Mouse (Mus musculus): ENCODE results near the gene Sox6.

The Sox6 gene

DNA sequence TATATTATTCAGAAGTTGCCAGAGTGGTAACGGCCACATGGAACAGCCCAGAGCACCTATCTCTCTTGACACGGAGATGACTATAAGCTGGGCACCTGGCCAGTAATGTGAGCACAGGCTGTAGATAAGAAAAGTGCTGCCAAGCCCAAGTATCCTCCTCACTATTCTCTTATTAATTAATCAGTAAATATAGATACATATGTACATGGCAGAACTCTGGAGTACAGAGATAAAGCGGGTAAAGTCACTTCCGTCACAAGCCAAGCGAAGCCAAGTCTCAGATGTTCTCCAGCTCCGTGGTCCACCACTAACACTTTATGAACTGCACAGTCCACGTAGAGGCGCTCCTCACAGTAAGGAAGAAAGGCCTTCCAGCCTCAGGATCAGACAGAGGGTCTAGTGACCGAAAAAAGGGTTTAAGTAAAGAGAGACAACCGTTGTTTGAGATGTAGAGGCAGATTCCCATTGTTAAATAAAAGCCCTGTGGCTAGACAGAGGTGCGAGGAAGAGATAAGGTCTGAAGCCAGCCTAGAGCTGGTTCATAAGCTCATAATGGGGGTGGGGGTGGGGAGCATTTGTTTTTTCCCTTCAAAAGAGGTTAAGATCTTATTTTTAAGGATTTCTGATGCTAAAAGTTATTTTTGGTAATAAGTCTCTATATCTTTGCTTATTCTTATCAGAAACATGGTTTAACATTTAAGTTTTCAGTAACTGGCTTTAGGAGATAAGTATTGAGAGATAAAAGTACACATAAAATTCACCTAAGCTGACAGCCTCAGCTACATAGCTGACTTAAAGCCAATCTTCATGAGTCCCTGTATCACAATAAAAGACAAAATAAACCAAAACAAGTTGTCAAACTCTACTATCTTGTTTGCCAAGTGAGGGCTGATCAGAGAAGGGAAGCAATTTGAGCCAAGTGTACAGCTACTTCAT, 207.4 kb downstream of the Sox6 start:
- peak; percentile 38 for DNase-seq (ENCODE audit: low read depth)

DNA sequence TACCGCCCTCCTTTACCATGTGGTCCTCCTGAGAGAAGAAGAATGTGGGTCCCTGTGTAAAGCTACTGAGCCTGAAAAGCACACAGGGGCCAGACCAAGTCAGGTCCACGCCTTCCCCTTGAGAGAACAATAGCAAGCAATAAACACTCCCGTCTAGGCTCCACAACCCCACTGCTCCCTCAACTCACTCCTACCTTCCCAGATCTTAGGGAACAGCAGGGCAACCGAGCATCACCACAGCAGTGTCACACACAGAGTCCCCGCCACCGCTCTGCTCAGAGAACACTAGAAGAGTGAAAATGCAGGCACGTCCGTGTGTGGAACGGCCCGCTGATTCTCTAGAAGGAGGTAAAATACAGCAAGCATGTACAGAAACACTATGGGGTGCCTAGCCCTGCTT, 208.2 kb downstream of the Sox6 start:
- DNase-seq (ENCODE audit: low read depth), result no peak

DNA sequence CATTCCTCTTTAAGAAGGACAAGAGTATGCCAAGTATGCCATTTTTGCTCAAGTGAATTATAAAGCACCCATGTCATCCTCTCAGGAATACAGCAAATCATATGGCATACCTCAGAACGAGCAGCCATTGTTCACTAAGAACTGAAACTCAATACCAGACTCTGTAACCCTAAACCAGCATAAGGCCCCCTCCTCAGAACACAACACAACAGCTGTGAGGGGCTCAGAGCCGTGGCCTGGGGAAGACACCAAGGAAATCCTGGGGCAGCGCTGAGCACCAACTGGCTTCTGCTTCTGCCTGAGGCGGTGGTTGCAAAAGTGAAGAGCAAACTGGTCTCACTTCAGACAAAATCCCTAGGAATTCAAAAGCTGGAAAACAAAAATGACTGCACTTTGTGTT, 208.8 kb downstream of the Sox6 start:
- no peak for DNase-seq (ENCODE audit: low read depth)

DNA sequence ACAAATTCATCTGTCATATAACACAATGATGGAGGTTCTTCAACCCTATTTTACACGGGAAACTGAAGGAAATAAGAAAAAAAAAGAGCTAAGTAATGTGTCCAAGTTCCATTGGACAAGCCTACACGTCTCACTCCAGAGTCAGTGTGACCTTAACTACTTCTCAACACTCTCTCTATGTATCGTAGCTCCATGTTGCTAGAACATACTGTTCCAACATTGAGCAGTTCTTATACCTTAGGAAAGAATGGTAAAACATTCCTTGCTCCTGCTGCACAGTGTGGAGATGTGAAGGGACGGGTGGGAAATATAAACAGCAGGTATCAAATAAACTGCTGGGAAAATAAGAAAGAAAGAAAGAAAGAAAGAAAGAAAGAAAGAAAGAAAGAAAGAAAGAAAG, 209.3 kb downstream of the Sox6 start:
- no peak for DNase-seq (ENCODE audit: low read depth)

DNA sequence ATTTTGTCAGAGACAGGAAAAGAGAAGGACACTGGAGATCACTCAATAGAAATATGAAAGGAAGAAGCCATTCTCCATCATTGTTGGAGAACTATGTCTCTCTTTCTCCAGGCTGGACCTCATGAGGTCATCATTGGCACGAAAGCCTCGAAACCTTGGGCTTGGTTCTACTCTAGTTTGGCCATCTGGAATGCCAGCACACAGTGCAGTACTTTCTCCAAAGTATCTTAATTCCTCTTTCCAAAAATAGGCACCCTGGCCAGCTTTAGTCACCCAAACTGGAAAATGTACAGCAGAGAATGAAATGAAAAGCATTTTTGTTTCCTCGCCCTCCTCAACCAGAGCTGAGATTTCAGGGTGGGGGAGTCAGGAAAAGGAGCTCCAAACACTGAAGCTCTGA, 213.3 kb downstream of the Sox6 start:
- no peak for DNase-seq (ENCODE audit: low read depth)

DNA sequence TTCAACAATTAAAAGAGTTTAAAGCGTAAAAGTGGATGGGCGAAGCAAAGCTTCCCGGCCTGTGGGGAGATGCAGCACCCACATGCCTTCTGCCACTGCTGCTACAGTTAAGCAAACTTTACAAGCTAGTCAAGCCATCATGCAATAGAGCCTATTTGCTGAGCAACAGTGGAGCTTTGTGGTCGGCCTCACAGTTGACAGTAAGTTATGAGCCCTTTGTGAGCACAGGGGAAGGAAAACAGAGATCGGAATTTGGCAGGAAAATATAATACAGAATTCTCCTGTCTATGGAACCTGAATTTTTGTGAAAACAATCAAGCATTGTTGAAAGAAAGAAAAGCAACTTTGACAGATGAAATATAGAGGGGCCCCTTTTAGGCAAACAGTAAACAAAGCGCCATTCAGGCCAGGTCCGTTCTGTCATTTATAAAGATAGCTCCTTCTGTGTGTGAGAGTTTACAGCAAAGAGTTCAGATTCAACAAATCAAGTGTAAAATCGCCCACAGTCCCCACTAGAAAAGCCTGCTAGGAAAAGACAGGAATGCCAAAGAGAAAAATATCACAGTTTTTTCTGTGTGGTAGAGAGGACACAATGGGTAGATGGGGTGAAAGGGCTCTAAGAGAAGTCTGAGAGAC, 213.9 kb downstream of the Sox6 start:
- DNase-seq (ENCODE audit: low read depth), result no peak

DNA sequence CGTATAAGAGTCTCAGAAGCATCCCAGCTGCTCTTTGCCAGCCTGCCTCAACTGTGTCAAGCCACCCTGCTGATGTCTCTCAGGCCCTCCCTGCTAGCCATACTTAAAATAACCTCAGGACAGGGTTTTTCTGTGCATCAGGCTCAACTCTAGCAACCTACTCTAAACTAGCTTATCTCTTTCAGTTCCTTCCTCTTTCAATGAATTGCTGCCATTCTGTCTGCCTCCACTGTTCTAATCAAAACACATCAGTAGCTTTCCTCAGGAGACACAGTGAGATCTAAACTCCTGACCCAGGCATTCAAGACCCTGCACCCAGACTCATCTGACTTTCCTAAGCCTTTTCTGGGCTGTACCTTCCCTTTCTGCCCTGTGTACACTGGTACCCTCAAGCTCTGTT, 219.5 kb downstream of the Sox6 start:
- no peak for DNase-seq (ENCODE audit: low read depth)

DNA sequence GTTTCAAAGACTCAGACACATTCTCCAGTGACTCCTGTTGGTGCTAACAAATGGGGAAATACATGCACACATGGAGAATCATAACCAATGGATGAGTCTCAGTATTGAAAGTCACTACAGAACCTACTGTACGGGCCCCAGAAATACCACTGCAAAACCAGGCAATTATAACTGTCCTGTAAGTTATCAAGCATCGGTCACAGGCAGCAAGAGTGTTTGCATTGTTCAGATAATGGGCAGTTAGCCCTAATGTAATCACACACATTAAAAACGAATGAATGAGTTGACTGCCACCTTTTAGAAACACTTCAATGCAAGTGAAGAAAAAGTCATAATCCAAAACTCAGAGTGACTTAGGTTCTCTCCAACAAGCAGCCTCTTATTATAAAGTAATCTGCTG, 235.3 kb downstream of the Sox6 start:
- no peak for DNase-seq (ENCODE audit: low read depth)

DNA sequence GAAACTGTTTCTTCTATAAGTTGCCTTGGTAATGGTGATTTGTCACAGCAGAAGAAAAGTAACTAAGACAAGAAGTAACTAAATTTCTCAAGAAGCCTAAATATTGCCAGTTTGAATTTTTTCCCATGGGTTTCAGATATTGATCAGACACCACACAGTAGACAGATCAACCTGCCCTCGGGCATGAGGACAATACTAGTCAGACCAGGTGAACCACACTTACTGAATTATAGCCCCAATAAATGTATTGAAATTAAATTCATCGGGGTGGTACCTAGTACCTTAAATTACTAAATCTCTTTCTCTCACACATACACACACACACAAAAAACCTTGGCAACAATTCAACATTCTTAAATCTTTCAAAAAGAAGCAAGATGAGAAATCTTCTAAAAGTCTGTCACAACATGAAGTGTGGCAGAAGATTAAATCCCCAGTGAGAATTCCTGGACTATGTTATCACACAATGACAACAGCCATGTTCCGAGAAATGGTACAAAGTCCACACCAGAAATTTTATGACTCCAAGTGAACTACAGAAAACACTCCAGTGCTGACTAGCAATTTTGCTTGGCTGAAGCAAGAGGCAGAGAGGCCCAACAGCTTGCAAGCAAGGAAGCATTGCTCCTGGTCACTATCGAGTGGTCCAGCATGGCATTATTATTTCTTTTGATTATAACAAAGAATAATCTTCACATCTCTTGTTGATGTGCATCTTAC, 244.3 kb downstream of the Sox6 start:
- no peak for DNase-seq (ENCODE audit: low read depth)

DNA sequence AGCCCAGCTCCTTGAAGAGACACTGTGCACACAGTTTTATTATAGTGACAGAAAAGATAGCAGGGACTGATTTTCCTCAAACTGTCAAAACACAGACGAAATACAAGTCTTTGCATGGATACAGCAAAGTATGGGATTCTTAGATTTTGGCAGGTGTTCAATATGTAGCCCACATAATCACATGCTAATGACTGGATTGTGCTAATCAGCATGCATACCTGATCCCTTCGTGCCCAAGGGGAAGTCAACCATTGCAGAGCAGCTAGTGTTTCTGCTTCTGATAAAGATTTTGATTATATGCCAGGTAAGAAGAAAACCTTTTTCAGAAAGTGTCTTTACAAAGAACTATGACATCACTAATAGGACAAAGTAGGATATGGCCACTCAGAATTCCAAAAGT, 245.8 kb downstream of the Sox6 start:
- no peak for DNase-seq (ENCODE audit: low read depth)

DNA sequence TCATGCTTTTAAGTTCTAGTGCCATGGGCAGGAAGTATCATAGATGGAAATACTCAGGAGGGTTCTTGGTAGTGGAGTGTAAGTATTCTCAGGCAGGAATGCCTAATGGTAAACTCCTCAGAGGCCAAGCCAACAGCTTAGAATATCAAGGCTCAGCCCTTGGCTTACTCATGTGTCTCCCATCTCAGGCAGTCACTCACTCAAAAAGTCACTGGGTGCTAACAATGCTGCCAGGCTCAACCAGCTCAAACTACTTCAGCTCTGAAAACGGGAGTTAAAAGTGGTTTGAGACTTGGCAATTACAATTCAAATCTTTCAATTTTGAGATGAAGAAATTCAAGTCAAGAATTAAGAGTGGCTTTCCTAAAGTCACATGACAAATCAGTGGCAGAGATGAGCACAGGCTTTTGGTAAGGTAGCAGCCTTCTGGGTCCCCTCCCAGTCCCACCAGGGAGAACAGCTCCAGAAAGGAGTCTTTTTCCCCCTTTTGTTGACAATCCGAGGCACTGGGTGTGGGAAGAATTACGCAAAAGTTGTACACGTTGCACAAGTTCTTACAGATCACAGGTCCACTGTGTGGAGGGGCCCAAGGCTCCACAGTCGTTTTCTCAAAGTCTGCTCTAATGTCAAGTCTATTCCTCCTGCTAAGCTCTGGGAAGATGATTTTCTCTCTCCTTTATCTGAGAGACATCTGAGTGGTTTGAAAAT, 249.3 kb downstream of the Sox6 start:
- no peak for DNase-seq (ENCODE audit: low read depth)

DNA sequence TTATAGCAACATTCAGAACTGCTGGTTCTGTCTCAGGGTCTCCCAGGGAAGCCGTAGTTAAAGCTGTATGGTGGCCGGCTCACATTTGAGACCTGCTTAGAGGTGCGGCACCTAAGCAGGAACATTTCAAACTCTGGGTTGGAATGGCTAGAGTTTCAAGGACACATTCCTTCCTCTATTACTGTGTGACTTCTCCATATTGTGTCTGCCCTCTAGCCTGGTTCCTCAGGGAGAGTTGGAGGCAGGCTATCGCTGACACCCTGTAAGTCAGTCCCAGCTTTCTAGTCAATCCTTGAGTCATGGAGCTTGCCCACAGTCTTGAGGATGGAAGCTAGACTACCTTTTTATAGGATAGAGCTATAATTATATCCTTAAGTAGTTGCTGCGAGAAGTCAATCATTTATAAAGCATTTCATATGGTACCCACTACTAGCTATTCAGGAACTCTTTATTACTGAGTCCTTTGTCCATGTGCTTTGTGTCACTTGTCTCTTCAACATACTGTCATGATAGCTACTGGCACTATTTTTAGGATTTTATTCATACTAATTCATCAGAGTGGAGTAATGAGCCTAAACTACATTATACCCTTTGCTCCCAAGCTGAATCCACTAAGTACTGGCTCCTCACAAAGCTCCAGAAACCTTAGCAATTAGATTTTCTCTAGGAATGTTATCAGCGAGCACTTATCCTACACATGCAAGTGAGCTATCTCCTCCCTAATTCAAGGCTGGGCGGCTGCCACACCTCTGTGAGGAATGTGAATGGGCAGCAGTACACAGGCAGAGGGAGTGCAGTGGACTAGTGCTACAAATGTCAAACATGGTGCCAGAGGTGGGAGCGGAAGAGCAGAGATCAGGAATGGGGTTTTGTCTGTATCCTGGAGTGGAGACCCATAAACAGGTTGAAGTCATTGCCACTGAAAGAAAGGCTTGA, 254.3 kb downstream of the Sox6 start:
- DNase-seq (ENCODE audit: low read depth), result no peak

DNA sequence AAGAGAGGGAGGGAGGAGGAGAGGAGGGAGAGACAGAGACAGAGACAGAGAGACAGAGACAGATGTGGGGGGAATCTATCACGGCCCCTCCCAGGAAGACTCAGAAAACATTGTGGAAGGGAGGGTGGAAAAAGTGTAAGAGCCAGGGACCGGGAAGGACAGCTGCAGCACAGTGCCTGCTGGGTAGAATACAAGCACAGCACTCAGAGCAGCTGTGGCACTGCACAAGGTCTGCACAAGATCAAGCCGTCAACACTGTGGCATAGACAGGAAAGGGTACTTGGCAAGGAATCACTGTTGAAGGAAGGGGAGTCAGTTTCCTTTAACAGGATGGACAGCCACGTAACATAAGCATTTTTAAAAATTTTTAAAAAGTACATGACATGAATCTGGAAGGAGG, 258.4 kb downstream of the Sox6 start:
- no peak for DNase-seq (ENCODE audit: low read depth)

DNA sequence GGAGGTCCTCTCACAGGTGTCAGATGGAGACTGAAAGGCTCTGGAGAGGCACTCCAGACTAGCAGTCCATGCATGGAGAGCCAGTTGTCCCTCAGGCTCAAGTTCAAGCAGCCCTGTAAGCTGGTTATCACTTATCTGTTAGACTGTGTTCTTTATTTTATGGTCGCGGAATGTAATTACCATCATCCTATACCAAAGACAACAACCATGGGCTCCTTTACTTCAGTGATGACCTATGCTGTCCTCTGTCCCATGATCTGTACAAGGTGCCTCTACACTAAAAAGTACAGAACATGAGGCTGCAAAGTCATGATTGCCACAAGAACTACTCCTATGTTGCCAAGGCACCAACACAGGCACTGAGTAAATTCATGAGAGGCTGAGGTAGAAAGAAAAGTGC, 259.1 kb downstream of the Sox6 start:
- no peak for DNase-seq (ENCODE audit: low read depth)

DNA sequence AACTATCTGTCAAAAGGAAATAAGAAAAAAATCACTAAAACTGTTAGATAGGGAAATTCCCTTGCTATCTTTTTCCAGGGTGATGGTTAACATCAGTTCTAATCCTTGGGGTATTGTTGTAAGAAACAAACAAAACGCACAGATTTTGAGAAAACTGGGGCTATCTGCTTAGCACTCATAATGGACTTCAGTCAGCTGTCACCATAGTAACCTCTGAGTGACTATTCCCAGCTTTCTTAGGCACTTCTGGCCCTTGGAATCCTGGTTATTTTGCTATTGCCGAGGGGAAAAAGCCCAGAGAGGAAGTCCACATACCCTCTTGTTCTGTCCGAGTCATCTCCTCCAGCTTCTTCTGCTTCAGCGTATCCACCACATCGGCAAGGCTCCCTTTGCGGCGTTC, 261.9 kb downstream of the Sox6 start:
- no peak for DNase-seq (ENCODE audit: low read depth)

DNA sequence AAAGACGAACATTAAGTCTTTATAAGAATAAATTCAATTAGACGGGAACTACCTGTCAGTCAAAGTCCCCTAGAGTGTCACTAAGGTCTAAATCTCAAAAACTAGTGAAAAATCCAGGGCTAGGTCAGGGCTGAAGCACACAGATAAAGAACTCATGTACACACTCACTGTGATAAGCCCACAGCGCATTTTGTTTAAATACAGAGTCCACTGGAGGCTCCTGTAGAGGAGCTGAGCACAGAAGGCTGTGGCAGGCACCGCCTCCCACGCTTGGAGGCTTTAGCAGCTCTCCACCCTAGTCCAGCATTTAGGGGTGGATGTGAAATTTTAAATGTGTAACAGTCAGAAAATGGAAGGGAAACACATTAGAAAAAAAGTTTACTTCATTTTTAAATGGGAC, 262.3 kb downstream of the Sox6 start:
- DNase-seq (ENCODE audit: low read depth), result no peak

DNA sequence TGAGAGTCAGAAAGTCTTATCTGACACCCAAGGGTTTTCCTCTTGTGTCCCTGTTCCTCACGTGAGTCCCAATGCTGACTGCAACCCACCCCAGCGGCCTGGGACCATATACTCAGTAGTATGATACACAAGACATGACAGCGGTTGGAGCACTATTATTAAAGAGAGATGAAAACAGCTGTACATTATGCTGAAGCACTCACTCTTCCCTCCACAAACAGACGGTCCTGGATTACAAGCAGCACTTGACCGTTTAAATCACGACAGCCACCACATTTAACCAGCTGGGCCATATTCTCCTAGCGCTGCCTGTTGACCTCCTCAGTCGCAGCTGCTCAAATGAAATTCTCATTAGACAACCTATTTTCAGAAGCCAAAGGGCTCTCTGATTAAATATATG, 272.3 kb downstream of the Sox6 start:
- no peak for DNase-seq (ENCODE audit: low read depth)

DNA sequence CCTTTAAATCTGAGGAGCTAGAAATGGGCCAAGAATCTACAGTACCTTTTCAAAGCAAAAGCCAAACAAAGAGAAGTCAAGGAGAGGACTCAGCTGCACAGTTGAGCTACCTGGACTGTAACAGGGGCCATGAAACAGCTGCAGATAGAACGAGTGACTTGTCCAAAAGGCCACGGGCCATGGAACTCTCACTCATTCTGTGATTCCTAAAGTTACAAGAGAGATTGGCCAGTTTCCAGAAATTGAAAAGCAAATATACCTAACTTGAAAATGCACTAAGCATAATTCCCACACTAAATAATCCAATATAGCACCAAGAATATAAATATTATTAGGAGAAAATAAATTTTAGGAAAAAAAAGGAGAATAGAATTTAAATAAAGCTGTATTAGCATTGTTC, 274.7 kb downstream of the Sox6 start:
- no peak for DNase-seq (ENCODE audit: low read depth)

DNA sequence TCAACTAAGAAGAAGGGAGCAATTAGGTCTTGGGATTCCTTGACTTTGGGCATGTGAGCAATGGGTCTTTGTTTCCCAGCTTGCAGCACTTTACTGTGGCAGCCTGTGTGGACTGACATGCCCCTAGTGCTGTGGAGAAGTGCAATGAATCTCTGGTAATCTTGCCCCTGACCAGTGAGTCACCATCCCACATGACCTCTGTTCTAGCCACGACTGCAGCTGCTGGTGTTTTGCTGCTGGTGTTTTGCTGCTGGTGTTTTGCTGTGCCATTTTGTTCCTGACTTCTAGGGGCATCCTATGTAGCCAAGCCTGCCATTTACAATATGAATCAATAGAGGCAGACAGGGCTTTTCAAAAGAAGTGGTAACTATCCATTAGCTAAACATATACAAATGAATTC, 280.4 kb downstream of the Sox6 start:
- no peak for DNase-seq (ENCODE audit: low read depth)

DNA sequence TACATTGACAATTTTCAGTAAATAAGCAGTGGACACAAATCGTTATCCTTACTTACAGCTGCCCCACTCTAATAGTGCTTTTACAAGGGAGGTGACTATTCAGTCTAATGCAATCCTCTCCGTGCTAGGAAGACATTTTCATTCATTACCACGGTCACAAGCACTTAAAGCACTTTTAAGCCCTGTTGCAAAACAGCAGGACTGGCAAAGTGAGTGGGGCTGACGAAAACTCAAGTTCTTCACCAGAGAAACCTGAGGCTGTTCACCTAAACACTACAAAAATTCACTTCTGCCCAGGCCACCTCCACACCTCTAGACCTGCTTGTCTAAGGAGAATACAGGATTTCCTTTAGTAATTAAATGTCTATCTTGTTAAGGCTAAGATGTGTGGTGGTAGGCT, 283.3 kb downstream of the Sox6 start:
- DNase-seq (ENCODE audit: low read depth), result no peak

DNA sequence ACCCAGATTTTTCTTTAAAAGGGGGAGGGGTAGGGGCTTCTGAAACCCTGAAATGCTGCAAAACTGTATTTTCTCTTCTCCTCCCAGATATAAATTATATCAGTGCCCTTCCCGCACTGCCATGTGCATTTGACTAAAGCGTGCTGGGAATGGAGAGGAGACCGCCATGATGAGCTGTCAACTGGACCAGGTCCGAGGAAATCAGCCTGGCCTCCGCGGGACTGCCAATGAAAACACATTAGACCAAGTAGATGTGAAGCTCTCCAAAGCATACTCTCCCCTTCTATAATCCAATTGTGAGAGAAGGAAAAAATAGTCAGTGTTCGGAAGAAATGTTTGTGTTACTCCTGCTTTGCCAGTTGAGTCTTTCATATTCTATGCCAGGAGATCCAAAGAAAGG, 284.4 kb downstream of the Sox6 start:
- no peak for DNase-seq (ENCODE audit: low read depth)

Measured in c-Kit-positive CD71-negative TER-119-negative erythroid progenitor cells, embryonic 14.5 days (primary cell).